Mouse (Mus musculus) CH12.LX (cell line): ENCODE results near the gene Gm20388. TPM values are rescaled to one million over a fixed set of nuclear protein-coding genes. Genes with fewer than 3 reads are reported as not detected.

Experiments used
- DNase-seq: peaks from one replicate; pipeline ENCODE4 v3.0.0-alpha.2; 2013; ENCODE audit errors: extremely low read depth
- H3K27ac ChIP-seq: 2 replicates; pipeline ENCODE4 v1.5.1; 2012; ENCODE audit warnings: low read depth, mild to moderate bottlenecking, control low read depth, moderate library complexity; ENCODE audit not compliant: insufficient read depth
- H3K27me3 ChIP-seq: replicated peaks from 2 replicates; pipeline ENCODE3; 2012; ENCODE audit warnings: inconsistent platforms
- H3K36me3 ChIP-seq, 2 experiments: replicated peaks in 1 of 2; 2 replicates each; pipeline versions ENCODE3 to v1.6.1; 2012; ENCODE audit warnings: inconsistent platforms in 1 of 2, low read length in 1 of 2, mild to moderate bottlenecking in 1 of 2, mixed read lengths in 1 of 2, moderate library complexity in 1 of 2; ENCODE audit not compliant: control insufficient read depth in 1 of 2, insufficient read depth in 1 of 2
- H3K4me1 ChIP-seq, 2 experiments: 2 replicates each; pipeline ENCODE4 v1.6.1; 2012; ENCODE audit warnings: inconsistent platforms in 1 of 2, moderate library complexity in 1 of 2; ENCODE audit not compliant: insufficient read depth in 2 of 2, control insufficient read depth in 1 of 2
- H3K4me2 ChIP-seq: 2 replicates; pipeline ENCODE4 v1.6.1; 2012; ENCODE audit warnings: low read depth, mild to moderate bottlenecking, control low read depth; ENCODE audit not compliant: poor library complexity, insufficient read depth, severe bottlenecking
- H3K4me3 ChIP-seq, 3 experiments: fragments of 150-350 bp in 1 of 3; sonication (generic) in 1 of 3; replicated peaks in 1 of 3; 2 replicates each; pipeline versions ENCODE3 to v1.5.1; 2011 to 2012; ENCODE audit warnings: low read depth in 2 of 3, low read length in 2 of 3, mild to moderate bottlenecking in 2 of 3, moderate library complexity in 2 of 3, control low read depth in 1 of 3, improper control_type of control experiment in 1 of 3, inconsistent platforms in 1 of 3, mixed read lengths in 1 of 3; ENCODE audit not compliant: poor library complexity in 1 of 3
- H3K79me2 ChIP-seq: replicated peaks from 2 replicates; pipeline ENCODE4 v1.6.1; 2012; ENCODE audit warnings: mild to moderate bottlenecking, moderate library complexity; ENCODE audit not compliant: control insufficient read depth, poor library complexity, insufficient read depth, severe bottlenecking; ENCODE audit errors: extremely low read depth
- H3K9ac ChIP-seq: 2 replicates; pipeline ENCODE4 v1.6.1; 2012; ENCODE audit warnings: low read depth, mild to moderate bottlenecking, control low read depth, moderate library complexity; ENCODE audit not compliant: insufficient read depth
- H3K9me3 ChIP-seq: replicated peaks from 2 replicates; pipeline ENCODE3; 2012; ENCODE audit warnings: low read length, inconsistent platforms, mixed read lengths
- BHLHE40 ChIP-seq: IDR thresholded peaks from 2 replicates; pipeline ENCODE4 v1.6.1; 2011; ENCODE audit warnings: mild to moderate bottlenecking, low read depth, low read length, improper control_type of control experiment
- CHD1 ChIP-seq: IDR thresholded peaks from 2 replicates; pipeline ENCODE4 v1.6.1; 2012; ENCODE audit warnings: low read depth, low read length, improper control_type of control experiment, inconsistent platforms
- CHD2 ChIP-seq: IDR thresholded peaks from 2 replicates; pipeline ENCODE4 v1.6.1; 2011; ENCODE audit warnings: low read length, improper control_type of control experiment
- CTCF ChIP-seq, 2 experiments: IDR thresholded peaks in 1 of 2; conservative IDR thresholded peaks in 1 of 2; 2 replicates each; pipeline ENCODE4 v1.5.1; 2011 to 2012; ENCODE audit warnings: low read depth in 2 of 2, low read length in 2 of 2, improper control_type of control experiment in 1 of 2, inconsistent platforms in 1 of 2, mild to moderate bottlenecking in 1 of 2, moderate library complexity in 1 of 2
- E2F4 ChIP-seq: IDR thresholded peaks from 2 replicates; pipeline ENCODE4 v1.6.1; 2011; ENCODE audit warnings: low read depth, low read length, improper control_type of control experiment; ENCODE audit not compliant: insufficient replicate concordance
- EP300 ChIP-seq: IDR thresholded peaks from 2 replicates; pipeline ENCODE4 v1.6.1; 2011; ENCODE audit warnings: low read length, improper control_type of control experiment
- ETS1 ChIP-seq: conservative IDR thresholded peaks from 2 replicates; pipeline ENCODE4 v1.6.1; 2012; ENCODE audit warnings: low read depth, mild to moderate bottlenecking, inconsistent platforms, low read length, improper control_type of control experiment, moderate library complexity
- HCFC1 ChIP-seq: IDR thresholded peaks from 2 replicates; pipeline ENCODE4 v1.6.1; 2012; ENCODE audit warnings: low read depth, mild to moderate bottlenecking, inconsistent platforms, low read length, improper control_type of control experiment
- JUND ChIP-seq: conservative IDR thresholded peaks from 2 replicates; pipeline ENCODE4 v1.6.1; 2011; ENCODE audit warnings: low read depth, low read length, improper control_type of control experiment
- KAT2A ChIP-seq: IDR thresholded peaks from 2 replicates; pipeline ENCODE4 v1.6.1; 2012; ENCODE audit warnings: low read length, improper control_type of control experiment, inconsistent platforms; ENCODE audit not compliant: insufficient replicate concordance
- MAFK ChIP-seq: IDR thresholded peaks from 2 replicates; pipeline ENCODE4 v1.6.1; 2011; ENCODE audit warnings: low read length, improper control_type of control experiment; ENCODE audit not compliant: insufficient replicate concordance
- MAZ ChIP-seq: IDR thresholded peaks from 2 replicates; pipeline ENCODE4 v1.6.1; 2012; ENCODE audit warnings: low read depth, mild to moderate bottlenecking, inconsistent platforms, low read length, improper control_type of control experiment, moderate library complexity
- MEF2A ChIP-seq: IDR thresholded peaks from 2 replicates; pipeline ENCODE4 v1.6.1; 2014; ENCODE audit warnings: low read depth, mild to moderate bottlenecking, inconsistent platforms, low read length, improper control_type of control experiment, borderline replicate concordance
- MYC ChIP-seq: IDR thresholded peaks from 2 replicates; pipeline ENCODE4 v1.6.1; 2011; ENCODE audit warnings: low read depth, mild to moderate bottlenecking, improper control_type of control experiment, low read length
- NELFE ChIP-seq: IDR thresholded peaks from 2 replicates; pipeline ENCODE4 v1.6.1; 2011; ENCODE audit warnings: low read depth, low read length, improper control_type of control experiment
- NRF1 ChIP-seq: IDR thresholded peaks from 2 replicates; pipeline ENCODE4 v1.6.1; 2014; ENCODE audit warnings: low read depth, mild to moderate bottlenecking, inconsistent platforms, low read length, improper control_type of control experiment, moderate library complexity
- POLR2AphosphoS2 ChIP-seq: IDR thresholded peaks from 2 replicates; pipeline ENCODE4 v1.6.1; 2011; ENCODE audit warnings: low read depth, low read length, improper control_type of control experiment
- RAD21 ChIP-seq: IDR thresholded peaks from 2 replicates; pipeline ENCODE4 v1.6.1; 2011; ENCODE audit warnings: low read depth, mild to moderate bottlenecking, low read length, improper control_type of control experiment, moderate library complexity
- SMC3 ChIP-seq: IDR thresholded peaks from 2 replicates; pipeline ENCODE4 v1.6.1; 2011; ENCODE audit warnings: low read depth, low read length, improper control_type of control experiment
- TBP ChIP-seq: conservative IDR thresholded peaks from 2 replicates; pipeline ENCODE4 v1.6.1; 2011; ENCODE audit warnings: low read depth, low read length, improper control_type of control experiment
- UBTF ChIP-seq: IDR thresholded peaks from 2 replicates; pipeline ENCODE4 v1.6.1; 2012; ENCODE audit warnings: low read depth, mild to moderate bottlenecking, inconsistent platforms, low read length, improper control_type of control experiment, moderate library complexity
- USF1 ChIP-seq: IDR thresholded peaks from 2 replicates; pipeline ENCODE4 v1.6.1; 2014; ENCODE audit warnings: low read depth, mild to moderate bottlenecking, inconsistent platforms, low read length, improper control_type of control experiment
- ZC3H11A ChIP-seq: IDR thresholded peaks from 2 replicates; pipeline ENCODE4 v1.6.1; 2012; ENCODE audit warnings: low read depth, mild to moderate bottlenecking, inconsistent platforms, low read length, improper control_type of control experiment
- ZMIZ1 ChIP-seq: IDR thresholded peaks from 2 replicates; pipeline ENCODE4 v1.6.1; 2012; ENCODE audit warnings: low read depth, mild to moderate bottlenecking, inconsistent platforms, low read length, improper control_type of control experiment
- dilution Hi-C: fragments of 300-500 bp; cut with MboI; formaldehyde crosslinking; loops from 2 replicates; pipeline ENCODE4 v1.14.3; 2020; ENCODE audit warnings: low sequenced_read_pairs; ENCODE audit not compliant: extremely low pct_unique_long_range_greater_than_20kb, extremely low pct_ligation_motif_present
- in situ Hi-C: fragments of 300-500 bp; cut with MboI; formaldehyde crosslinking; loops from 3 replicates; pipeline ENCODE4 v1.14.3; 2019; ENCODE audit warnings: low sequenced_read_pairs, low pct_ligation_motif_present, low pct_unique_long_range_greater_than_20kb, mixed read lengths
- polyA plus RNA-seq: library from polyadenylated mRNA; unstranded; fragments of >175 nt; gene quantifications from 2 replicates; pipeline ENCODE4 v1.2.1, GENCODE M21; 2012; ENCODE audit warnings: low read depth; ENCODE audit not compliant: insufficient read length
- total RNA-seq, 2 experiments: library from RNA; depleted of rRNA; stranded (reverse); fragments of 300-350 nt in 1 of 2; fragments of >200 nt in 1 of 2; gene quantifications; 2 replicates each; pipeline ENCODE4 v1.2.3; 2012 to 2014

The Gm20388 gene
- total and polyA plus RNA-seq, 3 experiments = 14.8 to 26.3 (median 22.2) TPM

DNA sequence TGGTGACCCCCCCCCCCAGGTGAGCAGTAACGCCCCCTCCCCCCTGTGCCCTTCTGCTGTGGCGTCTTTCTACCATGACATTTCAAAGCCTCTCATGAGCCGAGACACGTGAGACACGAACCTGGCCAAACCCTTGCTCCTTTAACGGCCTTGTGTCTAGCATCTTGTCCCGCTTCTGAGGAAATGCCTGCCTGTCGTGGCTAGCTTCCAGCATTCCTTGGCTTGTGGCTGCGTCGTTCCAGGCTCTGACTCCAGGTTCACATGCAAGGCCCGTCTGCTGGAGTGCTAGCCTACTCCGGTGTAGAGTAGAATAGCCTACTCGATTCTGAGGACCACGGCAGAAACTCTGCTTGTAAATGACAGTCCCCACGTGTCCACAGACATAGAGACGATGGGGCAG lies 467.7 kb downstream of the Gm20388 start:
- Histone ChIP-seq H3K36me3 (no peaks in the 10 kb centered on the region), H3K4me2 (no peak overlapping the region), H3K9me3 (no peaks in the 10 kb centered on the region), H3K27ac (no peak overlapping the region), H3K9ac (no peak overlapping the region), H3K4me1 (peaks cover 30 to 57% of the 10 kb centered on the region in 2 experiments), H3K4me3 (no peak overlapping the region), H3K27me3 (peaks cover 3% of the 10 kb centered on the region), H3K79me2 (no peaks in the 10 kb centered on the region)
- dilution Hi-C loops = no loop called here
- in situ Hi-C loops = no loop called here
- DNase-seq = no peak
- TF ChIP-seq CHD1 = no peak
- no peak for TF ChIP-seq BHLHE40
- TF ChIP-seq ZMIZ1 = no peak
- no peak for TF ChIP-seq MAZ
- TF ChIP-seq ZC3H11A = no peak
- TF ChIP-seq KAT2A = no peak
- TF ChIP-seq SMC3 = no peak
- no peak for TF ChIP-seq USF1
- no peak for TF ChIP-seq CTCF (conservative IDR thresholded peaks at IDR 0.05 in 1 of 2, IDR thresholded peaks at IDR 0.05 in 1 of 2; ENCODE audit: low read depth in 2 of 2, low read length in 2 of 2)
- no peak for TF ChIP-seq TBP
- TF ChIP-seq UBTF = no peak
- TF ChIP-seq MYC = no peak
- no peak for TF ChIP-seq NELFE
- TF ChIP-seq HCFC1 = no peak
- no peak for TF ChIP-seq E2F4

DNA sequence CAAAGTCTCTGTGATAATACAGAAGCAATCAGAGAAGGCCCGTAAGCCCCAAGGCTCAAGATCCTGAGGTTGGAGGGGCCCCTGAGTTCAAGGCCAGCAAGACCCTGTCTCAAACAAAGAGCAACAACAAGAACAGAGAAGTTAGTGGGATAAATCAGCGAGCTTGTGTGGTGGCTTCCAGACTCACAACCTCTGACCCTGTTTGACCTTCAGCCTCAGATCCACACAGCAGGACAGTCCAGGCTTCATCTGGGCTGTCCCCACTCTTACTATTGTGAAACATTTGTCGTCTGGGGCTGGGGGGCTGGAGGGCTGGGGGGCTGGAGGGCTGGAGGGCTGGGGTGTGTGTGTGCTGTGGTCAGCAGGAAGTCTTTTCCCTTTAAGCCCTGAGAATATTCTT lies 468.4 kb downstream of the Gm20388 start:
- H3K27me3 ChIP-seq = peaks cover 3% of the 10 kb centered on the region
- no peaks in the 10 kb centered on the region for H3K79me2 ChIP-seq
- DNase-seq = no peak
- no peak overlapping the region for H3K27ac ChIP-seq
- no peak for TF ChIP-seq ETS1
- TF ChIP-seq E2F4 = no peak
- TF ChIP-seq NRF1 = no peak
- TF ChIP-seq CTCF (conservative IDR thresholded peaks at IDR 0.05 in 1 of 2, IDR thresholded peaks at IDR 0.05 in 1 of 2; ENCODE audit: low read depth in 2 of 2, low read length in 2 of 2) = no peak
- TF ChIP-seq CHD2 = no peak
- no peak for TF ChIP-seq POLR2AphosphoS2
- TF ChIP-seq ZC3H11A = no peak
- no peak for TF ChIP-seq JUND
- no peak for TF ChIP-seq MEF2A
- TF ChIP-seq KAT2A = no peak
- no peak for TF ChIP-seq EP300
- TF ChIP-seq UBTF = no peak
- no peak for TF ChIP-seq RAD21
- no peak for TF ChIP-seq MAFK
- no peak overlapping the region for H3K4me2 ChIP-seq
- no peak overlapping the region for H3K9ac ChIP-seq
- dilution Hi-C loops = no loop called here
- H3K4me1 ChIP-seq = peaks cover 30 to 59% of the 10 kb centered on the region in 2 experiments
- no peaks in the 10 kb centered on the region for H3K36me3 ChIP-seq
- H3K4me3 ChIP-seq = no peak overlapping the region
- H3K9me3 ChIP-seq = no peaks in the 10 kb centered on the region
- in situ Hi-C loops = no loop called here
